Mouse (Mus musculus): Measurements from ENCODE around the gene Cnn2.
"Not testable (repeated sequence)": the region's sequence is repeated elsewhere in the genome, so short reads cannot be mapped to it uniquely, and the experiment has no call there.

Gene Cnn2

DNA sequence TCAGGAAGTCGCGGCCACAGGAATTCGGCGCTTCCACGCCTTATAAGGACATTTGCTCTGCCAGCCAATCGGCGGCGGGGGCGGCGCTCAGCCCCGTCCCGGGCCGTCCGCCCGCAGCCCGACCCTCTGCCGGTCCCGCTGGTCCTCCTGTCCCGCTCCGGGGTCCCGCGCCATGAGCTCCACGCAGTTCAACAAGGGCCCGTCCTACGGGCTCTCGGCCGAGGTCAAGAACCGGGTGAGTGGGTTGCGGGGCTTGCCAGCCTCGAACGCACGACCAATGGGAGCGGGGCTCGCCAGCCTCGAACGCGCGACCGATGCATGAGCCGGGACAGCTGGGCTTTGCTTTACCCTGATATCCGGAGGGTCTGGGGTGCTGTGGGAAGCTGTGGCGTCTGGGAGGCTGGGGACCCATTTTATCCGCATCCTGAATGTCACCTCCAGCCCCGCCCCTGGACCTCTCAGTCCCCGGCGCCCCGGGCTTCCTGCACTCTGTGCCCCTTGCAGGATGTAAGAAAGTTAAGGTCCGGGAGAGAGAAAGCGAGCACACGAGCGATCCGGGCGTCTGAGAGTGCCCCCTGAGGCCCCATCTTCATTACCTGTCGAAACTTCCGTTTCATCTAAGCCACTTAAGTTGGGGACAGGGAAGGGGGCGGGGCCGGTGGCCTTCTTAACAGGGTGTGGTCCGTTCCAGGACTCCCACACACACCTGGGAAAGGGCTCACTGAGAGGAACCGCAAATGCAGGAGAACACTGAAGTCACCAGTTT, at the start of gene Cnn2:
Cnn2 (plus strand) TSS at position 79 of the 766 bp plus-strand sequence.
- DNase-seq (ENCODE audit: low read depth, low spot score): no peak

DNA sequence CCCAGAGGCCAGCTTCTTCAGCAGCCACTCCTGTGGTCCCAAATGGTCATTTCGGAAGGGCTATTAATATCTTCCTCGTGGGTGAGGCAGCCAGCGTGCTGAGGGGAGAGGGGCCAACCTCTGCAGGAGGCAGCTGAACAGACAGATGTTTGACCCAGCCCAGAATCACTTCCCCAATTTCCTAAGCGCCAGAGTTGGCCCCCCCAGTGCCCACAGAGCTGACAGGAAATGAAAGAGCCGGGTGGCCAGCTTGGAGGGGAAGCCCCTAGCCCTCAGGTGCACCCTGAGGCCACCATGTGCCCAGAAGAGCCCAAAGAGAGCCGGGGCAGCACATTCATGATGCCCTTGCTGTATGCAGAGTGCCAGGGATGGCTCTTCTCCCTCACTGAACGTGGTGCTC, 47.6 kb upstream of the Cnn2 start:
- DNase-seq (ENCODE audit: low read depth, low spot score): no peak

DNA sequence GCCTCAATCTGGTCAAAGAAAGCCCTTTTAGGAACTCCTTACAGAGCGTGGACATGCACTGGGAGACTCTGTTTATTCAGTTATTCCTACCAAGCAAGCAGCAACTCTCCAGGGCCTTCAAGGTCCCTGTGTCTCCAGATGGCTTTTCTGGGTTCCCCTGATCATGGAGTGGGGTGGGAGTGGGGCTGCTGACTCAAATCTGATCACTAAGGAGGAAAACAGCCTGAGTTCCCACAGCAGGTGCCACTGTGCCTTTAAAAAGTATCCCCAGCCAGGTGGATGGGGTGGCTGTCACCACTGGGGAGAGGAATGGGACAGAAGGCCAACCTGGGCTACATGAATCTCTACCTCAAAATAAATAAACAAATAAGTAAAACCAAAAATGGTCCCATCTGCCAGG, 45.4 kb upstream of the Cnn2 start:
- no peak for DNase-seq (ENCODE audit: low read depth, low spot score)

DNA sequence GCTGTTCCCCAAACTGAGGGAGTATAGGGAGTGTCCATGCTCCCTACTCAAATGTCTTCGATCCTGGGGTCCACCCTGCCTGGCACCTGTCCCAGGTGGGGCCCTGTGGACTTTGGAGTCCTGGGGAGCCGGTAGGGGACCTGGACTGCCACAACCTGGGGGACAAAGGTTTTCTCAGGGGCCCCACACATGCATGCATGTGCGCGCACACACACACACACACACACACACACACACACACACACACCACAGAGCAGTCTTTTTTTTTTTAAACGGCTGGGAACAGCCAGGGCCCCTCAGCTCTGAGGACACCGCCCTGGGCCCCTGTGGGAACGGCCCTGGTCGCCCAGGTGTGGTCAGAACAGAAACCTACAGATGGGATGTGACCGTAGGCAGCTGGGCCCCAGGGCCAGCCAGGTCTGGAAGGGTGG, 44.9 kb upstream of the Cnn2 start:
- DNase-seq (ENCODE audit: low read depth, low spot score): no peak

DNA sequence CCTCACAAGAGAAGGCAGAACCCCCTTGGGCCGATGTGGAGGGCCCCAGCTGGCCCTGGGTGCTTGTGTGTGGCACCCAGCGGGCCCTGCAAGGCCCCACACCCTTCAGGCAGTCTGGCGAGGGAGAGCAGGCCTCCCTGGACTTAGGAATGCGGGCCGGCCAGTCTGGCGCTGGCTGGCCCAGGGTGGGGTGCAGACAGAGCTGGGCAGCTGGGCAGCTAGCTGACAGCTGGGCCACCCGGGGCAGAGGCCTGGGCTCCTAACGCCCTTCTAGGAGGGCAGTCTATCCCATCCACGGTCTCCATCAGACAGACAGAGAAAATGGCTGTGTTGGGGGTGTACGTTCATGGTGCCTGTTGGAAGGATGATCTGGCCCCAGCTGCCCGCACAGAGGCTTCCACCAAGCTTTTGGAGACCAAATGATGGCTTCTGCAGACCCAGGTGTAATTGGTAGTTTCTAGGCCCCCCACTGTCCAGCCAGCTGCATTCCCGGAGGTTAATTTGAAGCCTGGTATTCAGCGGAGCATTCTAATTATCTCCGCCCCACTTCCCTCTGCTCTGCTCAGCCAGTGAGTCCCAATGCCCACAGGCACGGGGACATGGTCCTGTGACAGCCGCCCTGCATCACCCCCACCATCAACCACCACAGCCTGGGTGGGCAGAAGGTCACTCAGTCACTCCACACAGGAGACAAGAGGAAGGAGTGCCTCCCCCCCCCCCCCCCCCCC, 42.7 kb upstream of the Cnn2 start:
- no peak for DNase-seq (ENCODE audit: low read depth, low spot score)

DNA sequence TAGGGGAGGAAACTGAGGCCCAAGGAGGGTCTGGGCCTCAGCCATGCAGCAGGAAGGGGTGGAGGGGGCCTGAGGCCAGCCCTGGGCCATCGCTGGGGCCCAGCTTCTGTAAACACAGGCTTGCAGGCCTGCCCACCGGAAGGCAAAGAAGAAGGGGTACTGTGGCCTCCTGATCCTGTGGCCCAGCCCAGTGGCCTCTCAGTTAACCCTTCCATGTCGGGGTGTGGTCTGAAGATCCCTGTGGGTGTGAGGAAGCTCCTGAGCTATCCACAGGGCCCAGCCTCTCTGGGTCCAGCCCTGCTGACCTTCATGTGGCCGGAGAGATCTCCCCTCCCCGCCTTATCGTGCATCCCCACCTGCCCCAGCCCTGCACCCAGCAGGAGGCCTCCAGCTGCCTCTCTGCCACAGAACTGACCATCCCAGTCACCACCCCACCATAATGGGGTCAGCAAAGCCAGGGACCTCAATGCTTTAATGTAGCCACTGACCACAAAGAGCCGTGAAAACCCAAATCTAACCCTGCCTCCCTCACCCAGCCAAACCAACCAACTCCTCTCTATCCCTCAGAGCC, 41.5 kb upstream of the Cnn2 start:
- DNase-seq (ENCODE audit: low read depth, low spot score): no peak

DNA sequence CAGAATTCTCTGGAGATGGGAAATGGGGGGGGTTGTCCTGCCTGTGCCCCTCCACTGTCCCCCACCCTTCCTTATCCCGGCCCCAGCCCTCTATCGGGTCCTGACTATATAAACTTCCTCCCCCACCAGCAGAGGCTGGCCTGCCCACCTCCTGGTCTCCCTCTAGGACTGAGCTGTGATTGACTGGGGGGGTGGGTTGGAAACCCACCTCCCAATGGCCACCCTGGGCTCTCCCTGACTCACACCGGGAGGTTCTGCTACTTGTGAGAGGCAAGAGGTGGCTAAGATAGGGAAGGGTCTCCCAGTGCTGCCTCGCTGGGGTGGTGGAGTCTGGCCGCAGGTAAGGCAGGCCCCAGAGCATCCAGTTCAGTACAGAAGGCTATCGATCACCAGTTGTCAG, 40.9 kb upstream of the Cnn2 start:
- no peak for DNase-seq (ENCODE audit: low read depth, low spot score)

DNA sequence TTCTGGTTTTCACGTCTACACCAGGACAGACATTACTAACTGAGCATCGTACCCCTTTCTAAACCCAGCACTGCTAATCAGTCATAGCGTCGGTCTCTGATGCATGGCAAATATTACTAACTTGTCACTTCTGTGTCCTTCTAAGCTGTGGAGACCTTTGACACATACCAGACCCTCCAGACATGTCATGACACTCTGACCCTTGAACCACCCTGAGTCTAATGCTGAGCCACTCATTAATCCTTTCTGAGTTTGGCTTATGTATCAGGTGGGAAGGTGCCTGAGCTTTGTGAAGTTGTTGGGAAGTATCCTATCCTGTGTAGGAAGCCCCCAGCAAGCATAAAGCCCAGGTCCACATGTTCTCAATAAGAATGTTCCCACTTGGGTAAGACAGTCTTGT, 38.5 kb upstream of the Cnn2 start:
- DNase-seq (ENCODE audit: low read depth, low spot score): no peak

DNA sequence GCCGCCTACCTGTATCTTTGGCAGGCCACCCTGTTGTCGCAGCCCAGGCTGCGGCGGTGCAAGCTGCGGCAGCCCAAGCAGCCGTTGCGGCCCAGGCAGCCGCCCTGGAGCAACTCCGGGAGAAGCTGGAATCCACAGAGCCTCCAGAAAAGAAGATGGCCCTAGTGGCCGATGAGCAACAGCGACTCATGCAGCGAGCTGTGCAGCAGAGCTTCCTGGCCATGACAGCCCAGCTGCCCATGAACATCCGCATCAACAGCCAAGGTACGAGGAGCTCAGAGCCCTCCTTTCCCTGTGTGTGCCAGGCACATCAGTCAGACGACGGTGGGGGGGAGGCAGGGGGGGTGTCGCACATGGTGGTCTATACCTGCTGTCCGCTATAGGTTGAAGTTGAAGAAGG, 37.7 kb upstream of the Cnn2 start:
- DNase-seq (ENCODE audit: low read depth, low spot score): no peak

DNA sequence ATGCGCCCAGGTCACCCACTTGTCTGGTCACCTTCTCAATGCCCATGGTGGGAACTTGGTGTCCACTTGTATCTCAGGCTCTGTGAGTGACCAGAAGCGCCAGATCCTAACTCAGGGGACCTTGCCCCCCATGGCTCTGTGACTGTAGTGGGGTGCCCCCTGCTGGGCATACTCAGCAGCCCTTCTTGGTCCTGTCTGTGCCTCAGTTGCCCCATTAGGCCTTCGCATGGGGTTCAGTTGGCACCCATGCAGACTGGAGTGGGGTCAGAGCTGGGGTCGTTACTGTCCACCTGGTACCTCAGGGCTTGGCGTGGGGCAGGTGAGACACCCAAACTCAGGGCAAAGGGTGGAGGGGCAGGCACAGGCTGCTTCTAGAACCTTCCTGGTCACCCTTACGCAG, 34.4 kb upstream of the Cnn2 start:
- DNase-seq (ENCODE audit: low read depth, low spot score): no peak

DNA sequence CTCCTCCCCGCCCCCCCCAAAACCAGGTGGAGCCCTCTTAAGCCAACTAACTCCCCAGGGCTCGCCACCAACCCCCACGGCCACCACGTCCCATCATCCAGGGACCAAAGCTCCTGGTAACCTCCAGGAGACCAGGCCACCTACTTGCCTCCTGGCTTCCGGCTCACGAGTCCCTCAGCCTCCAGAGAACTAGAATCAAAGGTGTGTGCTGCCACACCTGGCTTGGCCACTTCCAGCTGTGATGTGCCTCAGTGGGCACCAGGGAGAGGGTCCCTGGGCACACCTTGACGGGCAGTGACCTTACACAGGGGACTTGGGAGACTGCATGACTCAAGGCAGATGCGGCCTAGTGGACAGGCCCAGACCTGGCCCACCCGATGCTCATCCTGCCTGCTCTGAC, 32.7 kb upstream of the Cnn2 start:
- DNase-seq (ENCODE audit: low read depth, low spot score): no peak

DNA sequence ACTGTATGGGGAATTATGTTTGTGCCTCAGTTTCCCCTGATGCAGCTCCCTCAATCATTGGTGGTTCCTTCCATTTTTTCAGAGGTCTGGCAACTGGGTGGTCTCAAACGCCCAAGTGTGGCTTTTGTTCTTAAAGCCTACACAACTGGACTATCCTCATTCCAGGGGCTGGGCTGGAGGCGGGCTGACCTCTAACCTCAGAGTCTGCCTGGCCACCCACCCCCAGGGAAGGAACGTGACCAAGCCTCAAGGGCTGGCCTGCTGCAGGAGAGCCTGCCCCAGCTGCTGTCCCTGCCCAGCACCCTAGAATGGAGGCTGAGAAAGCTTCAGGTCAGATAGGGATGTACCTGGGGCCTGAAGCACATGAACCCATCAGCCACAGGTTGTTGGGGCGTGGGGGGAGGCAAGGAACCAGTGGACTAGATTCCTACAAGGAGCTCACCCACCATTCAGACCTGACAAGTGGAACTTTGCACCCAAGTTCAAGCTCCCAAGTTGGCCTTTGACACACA, 31.7 kb upstream of the Cnn2 start:
- no peak for DNase-seq (ENCODE audit: low read depth, low spot score)

DNA sequence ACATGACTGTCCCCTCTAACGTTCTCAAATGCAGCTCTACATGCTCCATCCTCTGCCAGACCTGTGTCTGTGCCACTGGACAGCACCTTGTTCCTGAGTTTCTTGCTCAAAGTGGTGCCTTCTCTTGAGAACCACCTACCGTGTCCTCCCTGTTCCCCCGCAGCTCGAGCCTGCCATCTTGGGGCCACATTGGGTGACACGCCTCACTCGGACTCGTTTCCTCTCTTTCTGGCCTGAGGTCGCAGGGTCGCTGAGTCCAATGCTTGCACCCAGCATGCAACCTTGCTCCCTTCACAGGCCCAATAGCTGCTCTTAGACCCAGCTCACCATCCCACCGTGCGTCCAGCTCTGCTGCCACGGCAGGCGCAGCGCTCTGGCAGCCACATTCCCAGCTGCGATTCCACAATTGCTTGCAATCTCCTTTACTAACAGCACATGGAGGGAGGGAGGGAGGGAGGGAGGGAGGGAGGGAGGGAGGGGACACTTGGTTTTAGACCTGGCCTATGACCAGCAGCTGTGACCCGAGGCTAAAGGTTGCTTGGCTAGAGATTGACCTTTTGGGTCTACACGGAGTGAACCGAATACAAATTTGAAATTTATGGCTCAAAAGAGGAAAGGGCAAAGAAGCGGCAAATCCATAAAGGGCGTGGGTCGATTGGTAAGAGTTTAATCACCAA, 30.1 kb upstream of the Cnn2 start:
- peak; percentile 91 for DNase-seq (ENCODE audit: low read depth, low spot score)

DNA sequence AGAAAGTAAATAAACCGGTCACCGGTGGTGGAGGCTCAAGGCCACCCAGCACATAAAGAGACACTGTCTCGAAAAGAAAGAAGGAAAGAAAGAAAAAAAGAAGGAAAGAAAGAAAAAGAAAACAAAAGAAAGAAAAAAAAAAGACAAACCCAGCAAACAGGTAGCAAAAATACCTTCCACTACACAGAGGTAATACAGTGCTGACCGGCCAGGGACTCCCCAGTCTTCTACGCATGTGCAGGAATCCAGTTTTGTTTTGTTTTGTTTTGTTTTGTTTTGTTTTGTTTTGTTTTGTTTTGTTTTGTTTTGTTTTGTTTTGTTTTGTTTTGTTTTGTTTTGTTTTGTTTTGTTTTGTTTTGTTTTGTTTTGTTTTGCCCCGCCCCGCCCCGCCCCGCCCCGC, 29.0 kb upstream of the Cnn2 start:
- DNase-seq (ENCODE audit: low read depth, low spot score): not testable (repeated sequence)

DNA sequence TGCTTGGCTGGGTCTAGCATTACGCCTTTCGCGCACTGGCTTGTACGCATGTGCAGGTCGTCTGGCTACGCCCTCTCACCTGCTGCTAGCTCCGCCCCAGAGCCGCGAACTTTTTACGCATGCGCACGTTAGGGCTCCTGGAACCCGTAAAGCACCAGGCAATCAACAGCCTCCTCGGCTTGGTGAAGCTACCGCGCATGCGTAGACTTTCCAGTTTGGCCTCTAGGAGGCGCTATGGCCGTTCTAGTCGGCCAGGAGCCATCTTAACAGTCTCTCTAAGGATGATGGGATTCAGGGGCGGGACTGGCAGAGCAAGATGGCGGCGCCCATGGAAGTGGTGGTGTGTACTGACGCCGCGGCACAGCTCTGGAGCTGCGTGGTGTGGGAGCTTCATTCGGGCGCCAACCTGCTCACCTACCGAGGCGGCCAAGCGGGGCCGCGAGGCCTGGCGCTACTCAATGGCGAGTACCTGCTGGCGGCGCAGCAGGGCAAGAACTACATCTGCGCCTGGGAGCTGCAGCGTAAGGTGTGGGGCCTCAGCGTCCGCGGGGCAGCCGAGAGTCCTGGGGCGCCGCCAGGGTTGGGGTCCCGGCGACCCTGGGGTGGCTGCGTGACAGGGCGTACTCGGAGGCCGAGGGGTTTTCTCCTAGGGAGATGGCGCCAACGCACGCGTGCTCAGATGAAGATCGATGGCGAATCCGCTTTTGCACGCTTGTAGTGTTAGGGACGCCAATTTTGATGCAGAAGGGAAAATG, 28.4 kb upstream of the Cnn2 start, which contains the start of gene Wdr18:
Wdr18 (plus strand) TSS at position 306 of the 755 bp plus-strand sequence.
- DNase-seq (ENCODE audit: low read depth, low spot score): peak; percentile 100

DNA sequence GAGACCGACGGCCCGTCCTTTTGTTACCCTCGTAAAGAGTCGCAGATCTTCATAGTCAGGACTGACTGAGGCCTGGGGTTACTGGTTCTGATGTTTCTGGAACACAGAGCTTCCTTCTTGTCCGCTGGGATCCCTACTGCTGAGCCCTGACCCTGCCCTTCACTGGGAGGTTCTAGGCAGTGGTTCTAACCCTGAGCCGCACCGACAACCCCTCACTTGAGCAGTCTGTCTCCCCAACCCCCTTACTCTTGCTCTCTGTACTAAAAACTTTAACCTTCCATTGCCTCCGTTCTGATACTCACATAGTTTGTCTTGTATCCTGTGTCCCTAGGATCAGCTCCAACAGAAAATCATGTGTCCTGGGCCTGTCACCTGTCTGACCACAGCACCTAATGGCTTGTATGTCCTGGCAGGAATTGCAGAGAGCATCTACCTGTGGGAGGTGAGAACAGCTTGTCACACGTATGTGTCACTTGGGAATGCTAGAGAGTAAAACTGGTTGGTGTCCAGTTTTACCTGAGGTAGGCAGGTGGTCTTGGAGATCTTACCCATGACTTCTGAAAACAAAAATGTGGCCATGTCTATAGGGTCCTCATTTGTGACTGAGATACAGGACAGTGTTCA, 27.6 kb upstream of the Cnn2 start:
- no peak for DNase-seq (ENCODE audit: low read depth, low spot score)

DNA sequence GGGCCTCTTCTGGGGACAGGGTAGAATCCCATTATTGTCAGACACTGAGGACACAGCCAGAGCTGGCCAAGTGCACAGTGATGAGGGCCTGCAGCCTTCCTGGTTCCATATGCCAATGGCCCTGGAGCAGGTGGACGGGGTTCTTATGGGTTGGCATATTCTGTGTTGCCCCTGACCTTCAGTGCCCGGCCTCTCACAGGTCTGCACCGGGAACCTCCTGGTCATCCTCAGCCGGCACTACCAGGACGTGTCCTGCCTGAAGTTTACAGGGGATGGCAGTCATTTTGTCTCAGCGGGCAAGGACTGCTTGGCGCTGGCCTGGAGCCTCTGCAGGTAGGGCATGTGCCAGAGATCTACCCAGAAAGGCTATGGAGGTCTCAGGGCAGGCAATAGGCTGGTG, 23.7 kb upstream of the Cnn2 start:
- no peak for DNase-seq (ENCODE audit: low read depth, low spot score)

DNA sequence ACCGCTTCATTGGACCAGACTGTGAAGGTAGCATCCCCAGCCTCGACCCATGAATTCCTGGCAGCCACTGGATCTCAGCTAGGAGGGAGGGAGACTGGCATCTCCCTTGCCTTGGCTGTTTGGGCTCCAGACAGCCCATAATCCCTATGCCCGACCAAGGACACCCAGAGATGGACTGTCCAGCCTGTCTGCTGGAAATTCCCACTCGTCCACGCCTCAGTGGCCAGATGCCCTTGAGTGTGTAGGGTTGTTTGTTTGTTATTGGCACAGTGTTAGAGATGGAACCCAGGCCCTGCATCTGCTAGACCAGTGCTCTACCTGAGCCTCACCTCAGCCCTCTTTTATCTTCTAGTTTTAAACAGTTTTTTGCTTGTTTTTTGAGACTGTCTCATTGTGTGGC, 23.1 kb upstream of the Cnn2 start:
- no peak for DNase-seq (ENCODE audit: low read depth, low spot score)

DNA sequence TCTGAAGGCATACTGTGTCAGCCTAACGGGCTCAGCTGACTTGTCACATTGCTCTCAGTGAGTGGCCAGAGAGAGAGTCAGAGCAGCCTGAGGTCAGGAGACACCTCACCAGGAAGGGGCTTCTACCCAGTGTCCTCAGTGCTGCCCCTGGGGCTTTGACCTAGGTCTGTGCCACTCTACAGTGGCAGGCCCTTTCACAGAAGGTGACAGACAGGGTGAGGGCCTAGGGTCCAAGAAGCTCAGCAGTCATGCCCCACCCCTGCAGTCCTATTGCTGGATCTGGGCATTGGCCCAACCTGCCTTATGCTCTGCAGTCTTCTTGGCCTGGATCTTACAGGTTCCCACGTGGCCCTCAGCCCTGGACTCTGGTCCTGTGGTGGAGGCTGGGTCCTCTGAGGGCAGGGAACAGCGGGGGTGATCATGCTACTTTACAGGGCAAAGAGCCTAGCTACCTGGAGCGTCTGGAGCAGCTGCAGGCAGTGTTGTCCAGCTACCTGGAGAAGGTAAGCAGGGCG, 21.4 kb upstream of the Cnn2 start:
- no peak for DNase-seq (ENCODE audit: low read depth, low spot score)

DNA sequence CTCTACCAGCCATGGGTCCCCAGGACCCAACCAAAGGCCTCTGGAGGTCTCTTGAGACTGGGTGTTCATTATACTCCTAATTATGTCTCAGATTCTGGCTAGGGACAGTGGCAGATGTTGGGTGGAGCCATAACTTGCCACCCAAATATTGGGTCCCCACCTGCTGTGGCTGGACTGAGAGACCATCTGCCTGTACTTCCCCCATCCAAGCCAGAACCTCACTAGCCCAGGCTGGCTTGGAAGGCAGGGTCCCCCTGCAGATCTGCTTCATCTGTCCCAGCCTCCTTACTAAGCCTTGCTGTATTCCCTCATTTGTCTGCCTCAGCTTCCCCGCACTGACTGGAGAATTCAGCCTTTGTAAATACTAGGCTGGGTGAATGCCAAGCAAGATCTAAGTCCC, 20.2 kb upstream of the Cnn2 start:
- no peak for DNase-seq (ENCODE audit: low read depth, low spot score)

DNA sequence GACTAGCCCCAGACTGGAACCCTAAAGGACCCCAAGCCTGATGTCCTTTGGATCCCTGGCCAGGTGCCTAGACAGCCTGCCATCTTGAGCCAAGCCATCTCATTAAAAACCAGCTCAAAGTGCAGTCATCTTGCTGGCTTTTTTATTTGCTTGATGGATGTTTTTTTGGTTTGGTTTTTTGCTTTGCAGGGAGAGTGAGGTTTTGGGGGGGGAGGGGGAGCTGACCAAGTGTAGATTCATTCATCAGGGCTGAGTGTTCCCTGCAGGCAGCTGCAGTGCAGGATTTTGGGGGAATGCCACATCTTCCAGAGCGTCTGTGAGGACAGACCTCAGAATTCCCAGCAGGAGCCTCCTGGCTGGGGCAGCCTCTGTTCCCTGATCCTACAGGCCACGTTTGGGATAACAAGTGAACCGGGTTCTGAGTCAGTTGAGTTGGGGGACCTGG, 19.2 kb upstream of the Cnn2 start:
- DNase-seq (ENCODE audit: low read depth, low spot score): peak; percentile 44

Measured in ZHBTc4 (cell line).